Mouse (Mus musculus): ENCODE results near the gene Meis2. TPM values are rescaled to one million over a fixed set of nuclear protein-coding genes. Genes with fewer than 3 reads are reported as not detected.
A peak's percentile ranks its signal among the peaks of the same experiment; 100 is the strongest.

The Meis2 gene
- total RNA-seq, 2 experiments from 2014 or later, result 20.8 to 27.4 TPM

DNA sequence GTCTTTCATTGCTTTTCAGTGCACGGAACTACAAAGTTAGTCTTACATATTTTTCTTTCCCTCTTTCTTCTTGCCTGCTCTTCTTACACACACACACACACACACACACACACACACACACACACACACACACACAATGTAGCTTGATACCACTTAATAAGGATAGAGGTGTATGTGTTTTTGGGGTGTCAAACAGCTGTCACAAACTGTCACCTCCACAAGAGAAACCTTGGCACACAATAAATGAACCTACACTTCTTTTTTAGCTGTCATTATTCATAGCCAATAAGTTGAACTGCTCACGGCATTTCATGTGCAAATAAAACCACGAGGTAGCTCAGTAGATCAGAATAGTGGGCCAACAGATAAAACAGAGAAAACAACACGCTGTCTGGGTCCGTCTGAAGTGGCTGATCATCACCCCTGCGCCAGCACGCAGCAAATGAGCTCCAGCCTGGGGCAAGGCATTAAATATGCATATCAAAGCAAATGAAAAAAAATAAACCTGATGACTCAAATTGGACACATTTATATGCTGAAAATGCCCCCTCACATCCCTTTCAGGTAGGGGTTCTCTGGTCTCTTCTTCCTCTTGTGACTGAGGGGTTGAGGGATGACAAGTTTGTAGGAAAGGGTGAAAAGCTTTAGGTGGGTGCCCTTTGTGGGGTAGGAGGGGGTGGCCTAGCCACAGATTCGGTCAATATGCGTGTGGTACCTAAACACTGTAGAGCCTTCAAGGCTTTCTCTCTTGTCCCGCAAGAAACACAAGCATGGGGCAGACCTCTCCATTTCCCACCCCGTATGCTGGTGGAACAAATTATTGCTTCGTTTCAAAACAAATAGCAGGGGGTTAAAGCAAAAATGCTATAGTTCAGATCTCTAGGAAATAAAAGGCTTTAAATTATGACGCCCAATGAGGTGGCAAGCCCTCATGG lies 9.7 kb downstream of the Meis2 start:
- no peak for DNase-seq
- intact Hi-C loops (cut with DNase I), result no loop called here

GRCm38 (mm10) chr2:116053931-116054330 lies 11.7 kb downstream of the Meis2 start:
- DNase-seq, result no peak
- intact Hi-C loops (cut with DNase I), result no loop called here

GRCm38 (mm10) chr2:116052688-116053421 lies 12.8 kb downstream of the Meis2 start:
- intact Hi-C loops (cut with DNase I), result no loop called here
- no peak for DNase-seq

GRCm38 (mm10) chr2:116051906-116052614 lies 13.6 kb downstream of the Meis2 start:
- DNase-seq, result no peak
- intact Hi-C loops (cut with DNase I), result no loop called here

- peak in 1 of 2 experiments; percentile 60 for DNase-seq
- intact Hi-C loops (cut with DNase I), result no loop called here
Measured at GRCm38 (mm10) chr2:116049710-116050109, 15.9 kb downstream of the Meis2 start.

GRCm38 (mm10) chr2:116047365-116047764 lies 18.3 kb downstream of the Meis2 start:
- intact Hi-C loops (cut with DNase I), result no loop called here
- no peak for DNase-seq

- no peak for DNase-seq
- intact Hi-C loops (cut with DNase I), result no loop called here
Measured at GRCm38 (mm10) chr2:116045048-116045447, 20.6 kb downstream of the Meis2 start.

GRCm38 (mm10) chr2:116042934-116043698 lies 22.5 kb downstream of the Meis2 start:
- DNase-seq, result no peak
- intact Hi-C loops (cut with DNase I), result no loop called here

- no peak for DNase-seq
- intact Hi-C loops (cut with DNase I), result no loop called here
Measured at GRCm38 (mm10) chr2:116042447-116042846, 23.2 kb downstream of the Meis2 start.

DNA sequence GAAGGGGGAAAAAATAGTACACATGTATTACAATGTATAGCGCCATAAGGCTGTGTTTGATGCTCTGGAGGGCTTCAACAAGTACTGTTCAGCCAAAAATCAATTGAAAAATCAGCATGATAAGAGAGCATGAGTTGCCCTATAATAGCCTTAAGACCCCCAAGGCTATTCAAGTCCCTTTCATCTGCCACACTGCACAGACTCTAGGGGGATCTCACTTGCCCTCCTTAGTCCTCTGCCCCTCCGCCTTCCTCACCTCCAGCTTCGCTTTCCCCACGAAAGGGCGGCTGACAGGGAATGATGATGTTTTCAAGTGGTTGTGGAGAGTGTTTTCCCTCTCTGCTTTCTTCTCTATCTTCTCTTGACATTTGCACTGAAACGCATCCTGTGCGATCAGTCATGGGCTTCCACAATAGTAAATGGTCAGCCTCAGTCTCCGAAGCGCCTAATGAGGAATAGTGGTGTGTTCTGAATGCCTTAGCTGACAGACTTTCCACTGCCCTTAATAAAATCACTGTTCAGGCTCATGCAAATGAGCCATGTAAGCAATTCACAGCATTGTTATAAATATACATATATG lies 23.9 kb downstream of the Meis2 start:
- intact Hi-C loops (cut with DNase I), result no loop called here
- DNase-seq, result no peak

DNA sequence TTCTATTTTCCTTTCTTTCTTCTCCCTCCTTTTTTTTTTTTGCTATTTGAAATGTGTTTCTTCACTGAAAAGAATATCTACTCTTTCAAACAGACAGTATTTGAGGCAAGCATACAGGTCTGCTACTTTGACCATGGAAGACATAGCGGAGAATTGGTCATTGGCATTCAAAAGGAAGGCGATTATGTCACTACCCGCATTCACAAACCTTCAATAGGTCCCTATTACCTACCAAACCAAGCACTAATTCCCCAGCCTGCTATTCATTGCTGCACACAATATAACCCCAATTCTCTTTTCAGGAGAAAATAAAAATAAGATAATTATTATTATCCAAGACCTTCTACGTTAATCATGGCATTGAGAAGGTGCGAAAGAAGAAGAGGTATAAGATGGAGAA lies 30.3 kb downstream of the Meis2 start:
- DNase-seq, result no peak
- intact Hi-C loops (cut with DNase I), result no loop called here

- peak in 1 of 2 experiments; percentile 21 for DNase-seq
- intact Hi-C loops (cut with DNase I), result loop anchor here (2.0 kb wide), 1 partner anchor 35 kb away; no protein-coding TSS in a partner anchor
Measured at GRCm38 (mm10) chr2:116028127-116028526, 37.5 kb downstream of the Meis2 start.

- DNase-seq, result no peak
- intact Hi-C loops (cut with DNase I), result no loop called here
Measured at GRCm38 (mm10) chr2:116022876-116023275, 42.8 kb downstream of the Meis2 start.

- no peak for DNase-seq
- intact Hi-C loops (cut with DNase I), result no loop called here
Measured at GRCm38 (mm10) chr2:116021931-116022330, 43.7 kb downstream of the Meis2 start.

DNA sequence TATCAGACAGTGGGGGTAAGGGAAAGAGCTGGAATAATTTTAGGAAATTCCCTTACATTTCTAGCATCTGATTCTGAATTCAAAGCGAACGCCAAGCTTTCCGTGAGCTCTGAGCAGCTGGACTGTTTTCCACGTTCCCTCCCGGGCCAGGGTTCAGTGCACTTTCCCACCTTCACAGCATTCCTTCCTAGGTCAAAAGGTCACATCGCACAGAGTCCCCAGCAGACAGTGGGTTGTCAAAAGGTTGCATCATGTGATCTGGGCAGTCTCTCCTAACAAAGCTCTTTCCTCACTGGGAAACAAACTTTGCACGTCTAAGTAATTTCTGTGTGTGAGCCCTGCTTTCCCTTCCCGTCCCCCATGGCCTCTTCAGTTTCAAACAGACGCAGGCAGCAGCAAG lies 44.6 kb downstream of the Meis2 start:
- intact Hi-C loops (cut with DNase I), result no loop called here
- DNase-seq, result no peak

GRCm38 (mm10) chr2:116020451-116020951 lies 45.1 kb downstream of the Meis2 start:
- DNase-seq, result no peak
- intact Hi-C loops (cut with DNase I), result no loop called here

- DNase-seq, result no peak
- intact Hi-C loops (cut with DNase I), result no loop called here
Measured at GRCm38 (mm10) chr2:116019959-116020358, 45.7 kb downstream of the Meis2 start.

DNA sequence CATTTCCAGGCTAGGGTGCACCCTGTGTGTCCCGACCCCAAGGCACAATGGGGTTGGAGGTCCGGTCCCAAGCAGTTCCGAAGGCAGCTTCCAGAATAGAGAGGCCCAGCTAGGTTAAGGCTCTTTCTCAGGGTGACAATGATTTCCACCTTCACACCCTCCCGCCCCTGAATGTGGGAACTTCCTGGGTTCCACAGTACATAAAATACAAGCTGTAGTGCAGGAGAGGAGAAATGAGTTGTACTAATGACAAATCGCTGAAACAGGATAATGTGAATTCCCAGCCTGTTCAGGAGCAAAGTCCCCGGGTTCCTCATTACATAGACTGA lies 46.2 kb downstream of the Meis2 start:
- intact Hi-C loops (cut with DNase I), result no loop called here
- no peak for DNase-seq

GRCm38 (mm10) chr2:116018781-116019465 lies 46.7 kb downstream of the Meis2 start:
- DNase-seq, result no peak
- intact Hi-C loops (cut with DNase I), result no loop called here
